9 mouse cellular contexts compared by ENCODE assay signal in genomic region chr4:106841303-106841702, GRCm38 (mm10). TPM values are rescaled to one million over a fixed set of nuclear protein-coding genes. Genes with fewer than 3 reads are reported as not detected.
DNase-seq lines count a peak whose midpoint lies in the region; ATAC-seq lines count a peak whose summit lies in the region.
"Had no signal": no experiment of that assay in that cellular context is flagged by ENCODE, and none has a peak within 500 bp of the region (broad histone marks: within the 10 kb centered on the region; RNA-seq: fewer than 3 reads in every experiment).

No protein-coding gene starts in this region.

- peaks cover 4% of the 10 kb centered on the region for H3K27me3 ChIP-seq in heart, embryonic 10.5 days (ENCODE audit: insufficient read depth, poor library complexity, severe bottlenecking)
- H3K27me3 ChIP-seq in forebrain, embryonic 13.5 days, result peaks cover 9% of the 10 kb centered on the region
- H3K27me3 ChIP-seq in midbrain, embryonic 10.5 days (ENCODE audit: low read depth, poor library complexity, severe bottlenecking), result peaks cover 10% of the 10 kb centered on the region

- peak overlapping the region; percentile 96 for H3K27ac ChIP-seq in heart, embryonic 10.5 days
- H3K27ac ChIP-seq in forebrain, embryonic 13.5 days, result peak overlapping the region; percentile 99; the same call in 1 of the 2 replicates
- peak overlapping the region; percentile 98 for H3K27ac ChIP-seq in midbrain, embryonic 10.5 days (replicated peaks)
- H3K27ac ChIP-seq: liver, embryonic 14.5 days had no signal

- no peaks in the 10 kb centered on the region for H3K9me3 ChIP-seq in heart, embryonic 10.5 days
- no peaks in the 10 kb centered on the region for H3K9me3 ChIP-seq in forebrain, embryonic 13.5 days (replicated peaks)
- H3K9me3 ChIP-seq in midbrain, embryonic 10.5 days (replicated peaks), result no peaks in the 10 kb centered on the region

- 18% methylated on average over 7 of the region's 7 CpGs for WGBS in heart, embryonic 10.5 days
- 12% methylated on average over 7 of the region's 7 CpGs for WGBS in forebrain, embryonic 13.5 days
- WGBS in midbrain, embryonic 10.5 days, result 16% methylated on average over 7 of the region's 7 CpGs

- H3K4me1 ChIP-seq in heart, embryonic 10.5 days, result peaks cover 64% of the 10 kb centered on the region
- peaks cover 58% of the 10 kb centered on the region for H3K4me1 ChIP-seq in forebrain, embryonic 13.5 days
- peaks cover 69% of the 10 kb centered on the region for H3K4me1 ChIP-seq in midbrain, embryonic 10.5 days

- intact Hi-C loops in heart, postnatal 10 days (cut with DNase I), result no loop called here

- peak overlapping the region; percentile 100 for H3K4me2 ChIP-seq in forebrain, embryonic 13.5 days

- peak overlapping the region; percentile 77 for H3K9ac ChIP-seq in forebrain, embryonic 13.5 days
- H3K9ac ChIP-seq: liver, embryonic 14.5 days had no signal

- no peaks in the 10 kb centered on the region for H3K36me3 ChIP-seq in heart, embryonic 10.5 days
- H3K36me3 ChIP-seq in forebrain, embryonic 13.5 days (ENCODE audit: poor library complexity, severe bottlenecking), result no peaks in the 10 kb centered on the region
- H3K36me3 ChIP-seq in midbrain, embryonic 10.5 days, result no peaks in the 10 kb centered on the region

- DNase-seq in heart, embryonic 10.5 days (ENCODE audit: low spot score), result no peak
- no peak for DNase-seq in heart, adult 11 months
- DNase-seq in A20 (ENCODE audit: low read depth, low spot score), result peak; percentile 14
- peak; percentile 28 for DNase-seq in midbrain, embryonic 10.5 days (ENCODE audit: low spot score)
- no peak for DNase-seq in right cerebral cortex, postnatal 36 days (ENCODE audit: low spot score in 2 of 2)
- DNase-seq in spleen, postnatal 10 days (ENCODE audit: low spot score in 2 of 2), result no peak
- DNase-seq in heart, postnatal 10 days, result no peak

- ATAC-seq in forebrain, embryonic 13.5 days, result no peak

- H3K4me3 ChIP-seq in heart, embryonic 10.5 days, result no peak overlapping the region
- H3K4me3 ChIP-seq in forebrain, embryonic 13.5 days, result no peak overlapping the region
- H3K4me3 ChIP-seq in midbrain, embryonic 10.5 days, result peak overlapping the region; percentile 69; the same call in 1 of the 2 replicates

RNA-seq across cellular contexts. Expression of gene Acot11, which starts 36.5 kb away (rescaled TPM):
- 3.5 and 5.6 TPM in 2 replicates for polyA plus RNA-seq in heart, embryonic 10.5 days (2016; fragmentation: Nextera tagmentation; extraction: Ambion mirVana)
- polyA plus RNA-seq in forebrain, embryonic 13.5 days (2015; fragmentation: Nextera tagmentation; extraction: Ambion mirVana), result 0.63 and 0.94 TPM in 2 replicates
- 2.0 and 2.2 TPM in 2 replicates for polyA plus RNA-seq in midbrain, embryonic 10.5 days (2016; fragmentation: Nextera tagmentation; extraction: Ambion mirVana)
- total RNA-seq in heart, postnatal 10 days (2021), result 10 to 100 TPM; 12.8 to 26.7 TPM

Comparison
In these comparisons a context has a peak if more than half of its experiments do, and no peak if none do; other contexts are left out.
1. DNase-seq: peak in A20 (single experiment) and midbrain, embryonic 10.5 days (single experiment); none in heart, embryonic 10.5 days (single experiment), heart, adult 11 months (single experiment), right cerebral cortex, postnatal 36 days (0 of 2), spleen, postnatal 10 days (0 of 2) and heart, postnatal 10 days (0 of 2).
2. Peak in every context shown above with its lines, with median percentiles within 50 percentile points of each other: H3K27ac ChIP-seq.